Mouse (Mus musculus): ENCODE measurements around the gene Alk.

The Alk gene

GRCm38 (mm10) chr17:72604610-72604980 lies at the start of gene Alk:
Alk (minus strand) TSS chr17:72604627.
- DNase-seq = peak; percentile 85 to 90

DNA sequence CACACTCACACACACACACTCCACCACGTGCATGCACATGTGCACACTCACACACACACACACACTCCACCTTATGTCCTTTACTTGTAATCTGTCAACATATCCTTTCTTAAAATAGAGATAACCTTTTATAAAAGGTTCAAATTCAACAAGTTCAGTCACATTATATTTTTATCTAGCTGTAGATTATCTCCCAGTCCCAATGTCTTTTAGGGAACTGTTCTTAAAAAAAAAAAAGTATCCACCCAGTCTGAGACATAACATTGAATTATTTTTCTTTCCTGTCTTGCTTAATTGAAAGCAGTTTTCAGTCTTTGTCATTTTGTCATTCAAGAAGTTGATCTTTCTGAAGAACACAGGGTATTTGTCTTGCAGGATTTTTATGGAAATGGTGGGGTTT lies 48.4 kb upstream of the Alk start:
- no peak for DNase-seq

DNA sequence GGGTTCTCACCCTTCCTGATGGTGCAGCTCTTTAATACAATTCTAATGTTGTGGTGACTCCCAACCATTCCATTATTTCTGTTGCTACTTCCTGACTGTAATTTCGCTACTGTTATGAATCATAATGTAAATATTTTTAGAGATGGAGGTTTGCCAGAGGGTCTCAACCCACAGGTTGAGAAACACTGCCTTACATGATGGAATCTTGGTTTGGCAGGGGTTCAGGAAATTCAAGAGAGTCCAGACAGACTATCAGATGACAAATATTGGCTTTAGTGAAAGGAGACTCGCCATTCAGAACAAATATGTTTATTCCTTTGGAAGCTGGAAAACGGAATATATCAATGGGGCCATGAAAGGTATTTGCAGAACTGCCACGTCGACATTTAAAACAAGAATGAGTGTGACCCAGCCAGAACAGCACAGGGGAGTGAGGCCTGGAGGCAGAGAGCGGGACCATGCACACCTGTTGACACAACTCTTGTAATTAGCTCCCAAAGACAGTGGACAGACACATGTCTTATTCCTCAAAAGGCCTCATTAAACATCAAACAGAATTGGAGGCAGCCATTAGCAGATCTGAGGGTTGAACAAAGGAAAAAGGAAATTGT lies 44.3 kb upstream of the Alk start:
- DNase-seq = no peak

DNA sequence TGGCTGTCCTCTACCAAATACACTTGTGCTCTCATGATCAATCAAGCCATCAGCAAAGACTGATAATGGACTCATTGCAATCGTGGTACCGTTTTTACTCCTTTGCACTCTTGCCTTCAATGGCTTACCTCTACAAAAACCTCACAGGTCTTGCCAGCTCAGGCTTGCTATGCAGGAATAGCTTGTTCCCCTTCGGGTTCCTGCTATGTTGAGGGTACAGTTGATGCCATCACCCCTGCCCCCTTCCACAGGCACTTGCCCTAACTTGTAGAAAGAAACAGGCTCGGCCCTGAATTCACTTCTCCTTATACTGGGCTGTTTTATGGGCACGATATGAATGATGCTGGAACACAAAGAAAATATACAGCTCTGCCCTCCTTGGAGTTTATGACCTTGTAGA lies 41.7 kb upstream of the Alk start:
- DNase-seq = no peak

DNA sequence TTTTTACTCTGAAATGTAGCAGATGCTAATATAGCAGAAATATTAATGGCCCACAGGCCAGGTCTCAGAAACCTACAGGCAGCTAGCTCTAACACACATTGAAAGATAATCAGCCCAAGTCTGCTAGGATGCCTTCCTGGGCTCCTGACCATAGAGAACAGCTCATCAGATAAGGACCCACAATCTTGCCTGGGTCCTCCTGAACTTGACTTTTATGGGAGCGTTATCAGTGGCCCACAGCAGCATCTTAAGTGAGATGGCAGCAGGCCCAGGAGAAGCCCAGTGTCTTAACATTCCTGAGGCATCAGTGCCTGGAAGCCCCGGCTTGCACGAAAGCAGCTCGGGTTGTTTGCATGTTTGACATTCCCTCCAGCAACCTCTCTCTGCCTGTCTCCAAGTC lies 35.7 kb upstream of the Alk start:
- DNase-seq = no peak

DNA sequence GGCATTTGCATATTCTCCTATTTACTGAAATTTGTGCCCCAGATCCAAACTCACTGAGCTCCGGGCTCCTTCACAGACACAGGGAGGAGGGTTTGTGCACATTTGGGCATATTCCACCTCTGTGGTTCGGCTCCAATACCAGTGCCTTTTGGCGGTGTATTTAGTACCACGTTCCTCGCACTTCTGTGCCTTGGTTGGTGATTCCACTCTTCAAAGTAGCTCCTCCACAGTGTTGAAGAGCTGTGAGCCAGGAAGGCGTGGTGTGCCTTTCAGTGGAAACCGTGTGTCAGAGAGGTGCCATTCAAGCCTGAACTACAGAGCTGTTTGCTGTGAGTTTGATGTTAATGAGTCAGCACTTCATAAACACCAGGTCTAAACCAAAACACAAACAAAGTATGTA lies 35.0 kb upstream of the Alk start:
- DNase-seq = no peak

- DNase-seq = peak; percentile 59 to 91
Measured at GRCm38 (mm10) chr17:72606251-72606650, 1.8 kb upstream of the Alk start.

GRCm38 (mm10) chr17:72603886-72604609 lies 379 bp downstream of the Alk start:
- no peak for DNase-seq

DNA sequence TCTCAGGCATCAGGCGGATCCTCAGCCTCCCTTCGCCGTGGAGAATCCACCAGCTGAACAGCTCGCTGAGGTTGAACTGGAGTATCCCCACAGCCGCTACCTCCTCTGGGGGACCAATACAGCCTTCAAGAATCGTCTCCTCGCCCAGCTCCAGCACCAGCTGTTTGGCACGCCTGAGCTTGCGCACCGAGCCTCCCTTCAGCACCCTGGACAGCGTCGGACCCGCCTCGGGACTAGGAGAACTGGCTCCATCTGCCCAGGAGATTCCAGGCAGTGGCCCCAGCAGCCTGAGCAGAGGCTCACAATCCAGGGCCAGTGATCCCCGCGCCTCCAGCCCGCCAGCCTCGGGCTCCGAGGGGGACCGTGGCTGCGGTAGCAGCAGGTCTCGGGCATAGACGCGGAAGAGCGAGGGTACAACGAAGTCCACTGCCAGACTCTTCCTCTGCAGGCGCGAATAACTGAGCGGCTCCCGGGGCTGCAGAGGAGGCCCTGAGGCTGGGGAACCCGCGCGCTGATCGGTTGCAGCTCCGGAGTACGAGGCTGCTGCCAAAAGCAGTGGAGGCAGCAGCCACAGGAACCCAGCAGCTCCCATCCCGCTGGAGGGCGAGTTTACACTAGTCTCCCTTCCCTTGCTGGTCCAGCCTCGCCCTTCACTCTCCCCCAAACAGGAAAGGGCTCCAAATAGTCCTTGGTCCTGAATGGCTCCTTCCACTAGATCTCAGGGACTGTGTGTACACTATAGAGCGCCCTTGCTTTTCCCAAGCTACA lies 1.1 kb downstream of the Alk start:
- DNase-seq = peak; percentile 68 to 82

DNA sequence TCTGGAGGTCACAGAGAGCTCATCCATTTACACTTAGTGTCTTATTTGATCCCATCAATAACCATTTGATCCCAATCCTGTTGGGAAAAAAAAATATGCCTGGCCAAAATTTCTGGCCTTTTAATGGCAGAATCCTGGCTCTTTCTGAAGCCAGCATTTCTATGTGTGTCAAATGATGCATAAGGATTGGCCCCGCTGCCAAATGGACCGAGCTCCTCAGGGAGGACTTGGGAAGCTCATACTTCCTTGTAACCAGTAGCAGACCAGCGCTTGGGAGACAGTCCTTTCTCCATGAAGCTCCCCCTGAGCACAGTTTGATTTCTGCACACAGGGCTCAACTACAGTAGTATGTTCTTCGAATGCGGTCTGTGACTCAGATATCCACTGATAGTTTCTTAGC lies 3.6 kb downstream of the Alk start:
- DNase-seq = no peak

- DNase-seq = no peak
Measured at GRCm38 (mm10) chr17:72587671-72588070, 16.8 kb downstream of the Alk start.

DNA sequence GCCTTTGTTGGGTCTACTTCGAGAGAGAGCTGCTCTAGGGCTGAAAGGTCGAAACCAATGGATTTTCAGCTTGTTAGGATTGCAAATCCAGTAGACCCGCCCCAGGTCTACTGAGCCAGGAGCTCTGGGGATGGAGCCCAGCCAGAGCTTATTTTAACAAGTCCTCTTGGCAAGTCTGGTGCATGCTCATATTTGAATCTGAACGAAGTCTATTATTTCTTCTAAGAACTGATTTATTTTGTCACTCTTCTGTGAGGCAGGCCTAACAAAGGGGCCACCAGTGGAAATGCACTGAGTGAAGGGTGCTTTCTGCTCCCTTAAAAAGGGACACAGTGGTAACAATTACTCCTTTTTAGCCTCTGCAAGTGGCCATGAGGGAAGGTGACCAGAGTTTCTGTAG lies 24.3 kb downstream of the Alk start:
- DNase-seq = no peak

DNA sequence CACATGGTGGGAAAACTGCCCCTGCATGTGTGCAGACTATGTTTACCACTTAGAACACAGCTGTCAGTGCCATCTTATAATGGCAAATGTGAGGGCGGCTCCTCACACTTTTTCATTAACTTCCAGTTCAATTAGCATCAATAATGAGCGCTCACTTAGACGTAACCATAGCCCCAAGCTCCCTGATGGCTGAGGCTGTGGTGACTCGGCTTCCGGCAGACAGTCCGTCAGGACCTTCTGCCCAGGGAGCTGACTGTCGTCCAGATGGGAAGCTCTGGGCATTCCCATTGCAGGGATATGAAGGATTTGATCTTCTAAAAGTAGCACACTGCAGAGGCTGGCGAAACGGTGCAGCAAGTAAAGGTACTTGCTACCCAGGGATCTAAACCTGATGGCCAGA lies 25.1 kb downstream of the Alk start:
- DNase-seq = no peak

DNA sequence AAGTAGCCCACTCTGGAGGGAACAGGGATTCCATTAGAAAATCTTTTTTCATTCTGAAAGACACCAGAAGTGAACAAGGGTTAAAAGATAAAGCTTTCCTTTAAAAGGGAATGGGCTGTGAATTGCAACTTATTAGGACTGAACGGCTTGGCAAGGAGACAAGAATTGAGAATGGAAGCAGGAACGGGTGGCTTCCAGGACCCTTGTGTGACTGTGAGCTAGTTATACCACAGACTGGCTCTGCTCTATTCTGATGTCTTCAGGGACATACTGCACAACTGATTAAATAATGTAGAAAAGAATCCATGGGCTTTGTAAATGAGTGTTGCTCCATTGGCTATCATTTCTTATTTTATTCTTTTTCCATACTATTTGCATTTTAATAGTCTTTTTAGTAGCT lies 33.0 kb downstream of the Alk start:
- no peak for DNase-seq

DNA sequence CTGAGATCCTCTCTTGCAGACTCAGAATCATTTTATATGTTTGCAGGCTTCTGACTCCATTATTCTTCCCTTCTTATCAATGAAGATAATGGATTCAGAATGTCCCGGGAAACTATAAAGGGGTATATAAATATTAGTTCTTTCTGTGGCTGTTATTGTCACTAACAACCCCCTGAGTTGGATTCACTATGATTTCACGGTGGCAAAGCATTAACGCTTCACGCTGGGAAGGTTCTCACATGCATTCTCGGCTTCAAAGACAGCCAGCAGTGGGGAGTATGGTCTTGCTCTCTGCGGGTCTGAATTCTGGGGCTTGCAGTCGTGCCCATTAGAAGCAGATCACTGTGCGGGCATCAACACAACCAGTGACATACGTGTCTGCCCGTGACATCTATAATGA lies 34.9 kb downstream of the Alk start:
- no peak for DNase-seq

DNA sequence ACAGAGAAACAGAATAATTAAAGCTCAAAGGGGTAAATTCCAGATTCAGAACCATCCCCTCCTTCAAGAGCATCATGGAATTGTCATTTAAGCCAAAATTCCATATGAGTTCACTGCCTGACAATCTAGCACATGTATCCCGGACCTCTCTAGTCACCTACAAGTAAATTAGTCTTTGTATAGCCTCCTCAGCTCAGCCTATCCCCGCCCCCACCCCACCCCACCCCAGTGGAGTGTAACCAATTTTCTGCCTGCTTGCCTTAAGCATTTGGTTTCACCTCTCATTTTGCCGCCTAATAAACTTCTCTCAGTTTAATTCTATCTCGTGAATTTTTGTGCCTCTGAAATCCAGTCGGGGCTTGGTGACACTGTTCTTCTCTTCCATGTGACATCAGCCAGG lies 41.0 kb downstream of the Alk start:
- DNase-seq = no peak

GRCm38 (mm10) chr17:72561471-72561870 lies 43.0 kb downstream of the Alk start:
- no peak for DNase-seq

DNA sequence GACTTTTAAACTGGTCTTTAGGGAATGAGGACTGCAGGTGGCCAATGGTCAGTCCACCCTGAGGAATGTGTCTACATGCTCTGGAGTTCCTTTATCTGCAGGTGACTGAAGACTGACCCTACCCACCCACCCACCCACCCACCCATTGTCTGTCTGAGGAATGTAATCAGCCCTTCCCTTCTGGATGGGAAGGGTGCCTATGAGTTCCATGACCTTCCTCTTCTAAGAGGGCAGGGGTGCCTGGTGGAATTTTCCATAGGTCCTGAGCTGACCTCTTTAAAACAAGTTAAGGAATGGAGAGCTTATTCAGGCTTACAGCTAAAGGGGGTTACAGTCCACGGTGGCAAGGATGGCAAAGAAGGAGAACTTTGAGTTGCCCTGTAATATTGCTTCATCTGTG lies 43.7 kb downstream of the Alk start:
- DNase-seq = no peak

GRCm38 (mm10) chr17:72557029-72557735 lies 47.2 kb downstream of the Alk start:
- DNase-seq = no peak

GRCm38 (mm10) chr17:72546274-72546673 lies 58.2 kb downstream of the Alk start:
- DNase-seq = no peak

- DNase-seq = no peak
Measured at GRCm38 (mm10) chr17:72535304-72535703, 69.1 kb downstream of the Alk start.

GRCm38 (mm10) chr17:72532266-72532665 lies 72.2 kb downstream of the Alk start:
- DNase-seq = no peak

DNA sequence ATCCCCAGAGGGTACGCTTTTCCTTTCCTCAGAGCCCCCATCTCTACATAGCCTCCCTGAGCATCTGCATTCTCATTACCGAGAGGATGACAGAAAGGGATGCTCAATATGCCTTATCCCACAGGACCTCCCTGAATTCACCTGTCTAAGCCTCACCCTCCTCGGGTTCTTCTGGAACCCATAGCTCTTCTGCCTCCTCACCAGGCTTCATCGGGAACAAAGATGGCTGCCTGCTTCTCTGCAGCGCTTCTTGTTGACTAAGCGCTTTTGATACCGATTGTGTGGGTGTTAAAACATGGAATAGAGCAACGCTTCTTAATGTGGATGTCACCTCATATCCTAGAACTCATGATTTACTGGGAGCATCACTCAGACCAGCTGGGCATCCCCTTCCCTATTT lies 75.9 kb downstream of the Alk start:
- DNase-seq = no peak

GRCm38 (mm10) chr17:72527481-72527880 lies 76.9 kb downstream of the Alk start:
- DNase-seq = no peak
